Mouse (Mus musculus) lung, postnatal 0 days (tissue): ENCODE results near the gene Il17c.

Experiments
- CTCF ChIP-seq: IDR thresholded peaks from 2 replicates; pipeline ENCODE4 v1.5.1; 2016; ENCODE audit warnings: antibody characterized with exemption, mild to moderate bottlenecking
- EP300 ChIP-seq: IDR thresholded peaks from 2 replicates; pipeline ENCODE4 v1.6.1; 2016; ENCODE audit warnings: antibody characterized with exemption, mild to moderate bottlenecking, control low read depth

DNA sequence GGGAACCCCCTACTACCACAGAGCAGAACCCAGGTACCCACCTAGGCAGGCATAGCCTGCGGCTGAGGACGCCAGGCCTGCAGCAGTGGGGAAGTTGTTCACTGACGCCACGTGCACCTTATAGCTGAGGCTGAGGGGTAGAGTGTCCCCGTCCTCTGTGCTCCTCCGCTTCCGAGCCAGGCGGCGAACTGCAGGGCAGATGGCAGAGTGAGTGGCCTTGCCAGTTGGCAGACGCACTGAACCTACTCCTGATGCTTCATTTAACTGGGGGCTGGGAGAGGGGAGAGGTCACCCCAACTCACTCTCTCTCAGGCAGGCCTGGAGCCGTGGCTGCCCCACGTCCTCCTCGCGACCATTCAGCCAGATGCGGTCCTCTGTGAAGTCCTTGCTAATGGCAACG is 17.5 kb downstream of the Il17c start:
- no peak for TF ChIP-seq CTCF
- no peak for TF ChIP-seq EP300
